Mouse (Mus musculus) retina, postnatal 7 days (tissue): ENCODE data around the gene Elavl4.

Experiments
- DNase-seq: peaks from one replicate; pipeline ENCODE4 v3.0.0-alpha.2; 2012; ENCODE audit warnings: low read depth, low spot score

The Elavl4 gene

DNA sequence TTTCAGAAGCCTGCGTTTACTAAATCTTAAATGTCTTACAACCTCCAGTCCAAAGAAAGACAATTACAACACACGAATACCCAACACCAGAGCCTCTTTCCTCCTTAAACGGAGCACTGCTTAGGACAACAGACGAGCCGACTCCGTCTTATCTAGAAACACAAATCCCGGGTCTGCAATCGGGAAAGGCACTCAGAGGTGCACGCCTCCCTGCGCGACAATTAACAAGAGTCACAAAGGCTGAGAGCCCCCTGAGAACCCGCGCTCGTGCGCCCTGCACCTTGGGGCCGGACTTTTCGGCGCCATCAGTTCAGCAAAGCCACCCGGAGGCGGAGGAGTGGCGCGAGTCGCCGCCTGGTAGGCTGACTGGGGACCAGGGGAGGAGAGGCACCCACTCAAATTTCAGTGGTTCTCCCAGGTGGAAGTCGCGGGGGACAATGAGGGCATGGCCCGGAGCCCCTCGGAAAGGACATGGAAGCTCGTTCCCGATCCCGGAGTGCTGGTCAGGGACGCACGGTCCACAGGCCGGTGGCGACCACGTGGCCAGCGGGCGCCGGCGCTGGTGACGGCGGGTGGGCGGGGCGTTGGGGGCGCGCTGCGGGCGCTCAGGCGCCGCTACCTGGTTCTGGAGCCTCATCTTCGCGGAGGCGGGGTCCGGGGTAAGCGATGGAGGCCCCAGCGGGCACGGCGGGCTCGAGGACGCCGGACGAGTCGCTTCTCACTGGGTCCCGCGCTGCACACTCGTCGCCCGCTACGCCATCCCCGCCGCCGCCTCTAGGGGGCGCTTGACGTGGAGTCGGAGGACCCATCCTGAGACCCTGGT lies at the start of gene Elavl4:
Gene Elavl4, minus strand, starts transcription at position 732 of the 823 bp plus-strand sequence.
- peak; percentile 48 for DNase-seq

DNA sequence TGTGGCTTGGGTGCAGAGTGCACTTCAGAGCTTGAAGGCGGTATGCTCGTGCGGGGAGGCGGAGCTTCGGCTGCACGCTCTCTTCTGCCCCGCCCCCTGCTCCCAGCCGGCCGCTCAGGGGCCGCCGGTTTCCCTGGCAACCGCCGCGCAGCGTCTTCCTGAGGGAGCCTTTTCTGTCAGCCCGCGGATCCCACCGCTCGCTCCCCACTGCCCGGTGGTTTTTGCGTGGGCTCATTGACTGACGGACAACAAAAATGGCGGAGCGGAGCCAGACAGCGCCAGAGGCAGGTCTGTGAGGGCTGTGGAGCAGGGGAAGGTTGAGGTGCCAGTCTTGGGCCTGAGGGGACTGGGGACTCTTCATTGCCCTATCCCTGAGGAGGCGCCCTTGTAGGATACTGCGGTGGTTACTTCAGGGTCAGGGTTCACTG lies 45.9 kb upstream of the Elavl4 start, which contains the start of gene Agbl4:
Gene Agbl4, plus strand, starts transcription at position 44 of the 428 bp plus-strand sequence.
- peak; percentile 45 for DNase-seq

DNA sequence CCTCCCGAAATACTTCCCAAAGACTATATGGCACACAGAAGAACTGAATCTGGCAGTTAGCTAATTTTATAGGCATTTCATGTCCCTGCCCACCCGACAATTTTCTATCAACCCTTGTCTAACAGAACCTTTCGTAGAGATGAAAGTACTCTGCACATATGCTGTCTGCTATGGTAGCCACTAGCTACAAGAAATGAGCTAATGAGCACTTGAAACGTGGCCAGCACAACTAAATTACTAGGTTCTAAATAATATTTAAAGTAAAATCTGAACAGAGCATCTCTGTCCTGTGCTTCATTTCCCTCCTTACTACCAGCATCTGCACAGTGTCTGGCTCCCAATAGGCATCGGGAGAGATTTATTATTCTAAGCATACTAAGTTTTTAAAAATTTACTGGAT lies 44.5 kb upstream of the Elavl4 start:
- no peak for DNase-seq

DNA sequence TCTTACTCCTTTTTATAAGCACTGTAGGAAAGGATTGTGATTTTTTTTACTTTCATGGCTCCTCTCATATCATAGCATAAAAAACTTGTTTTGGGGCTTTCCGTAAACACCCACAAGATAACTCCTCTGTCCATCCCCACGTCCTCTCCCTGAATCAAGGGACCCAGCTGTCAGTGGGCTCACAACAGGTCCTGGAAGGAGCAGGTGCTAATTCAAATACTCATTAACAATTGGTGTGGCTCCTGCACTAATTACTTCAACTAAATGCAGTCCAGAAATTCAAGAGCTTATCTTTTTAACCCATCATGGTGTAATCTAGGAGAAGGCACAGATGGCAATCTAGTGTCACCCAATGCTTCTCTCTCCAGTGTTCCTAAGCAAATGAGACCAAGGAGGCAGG lies 8.9 kb upstream of the Elavl4 start:
- no peak for DNase-seq

DNA sequence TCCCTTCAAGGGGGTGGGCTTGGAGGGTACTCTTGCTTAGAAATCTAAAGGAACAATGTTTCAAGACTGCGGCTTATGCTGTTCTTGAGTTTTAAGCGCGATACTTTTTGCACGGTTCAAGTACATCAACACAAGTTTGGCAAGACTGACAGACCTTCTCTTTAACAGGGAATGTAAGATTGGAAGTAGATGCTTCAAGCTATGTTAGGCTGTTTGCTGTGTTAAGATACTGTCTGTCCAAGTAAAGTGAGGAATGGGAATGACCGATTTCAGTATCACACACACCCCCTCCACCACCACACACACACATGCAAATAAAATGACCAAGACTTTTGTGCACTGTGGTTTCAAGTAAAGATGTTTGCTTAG lies 276 bp upstream of the Elavl4 start:
- no peak for DNase-seq

DNA sequence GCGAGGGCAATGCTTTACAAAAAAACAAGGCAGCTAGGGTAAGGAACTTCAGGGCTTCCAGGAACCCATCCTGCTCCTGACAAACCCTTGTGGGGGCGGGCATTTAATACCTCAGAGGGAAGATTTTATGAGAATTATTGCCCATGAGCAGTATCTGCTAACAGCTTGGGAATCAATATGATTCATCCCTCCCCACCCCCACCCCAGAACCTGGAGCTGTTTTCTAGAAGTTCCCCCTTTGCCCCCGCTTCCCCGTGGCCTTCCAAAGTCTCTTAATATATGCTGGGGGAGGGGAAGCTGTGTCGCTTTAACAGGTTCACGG lies 892 bp downstream of the Elavl4 start:
- no peak for DNase-seq

DNA sequence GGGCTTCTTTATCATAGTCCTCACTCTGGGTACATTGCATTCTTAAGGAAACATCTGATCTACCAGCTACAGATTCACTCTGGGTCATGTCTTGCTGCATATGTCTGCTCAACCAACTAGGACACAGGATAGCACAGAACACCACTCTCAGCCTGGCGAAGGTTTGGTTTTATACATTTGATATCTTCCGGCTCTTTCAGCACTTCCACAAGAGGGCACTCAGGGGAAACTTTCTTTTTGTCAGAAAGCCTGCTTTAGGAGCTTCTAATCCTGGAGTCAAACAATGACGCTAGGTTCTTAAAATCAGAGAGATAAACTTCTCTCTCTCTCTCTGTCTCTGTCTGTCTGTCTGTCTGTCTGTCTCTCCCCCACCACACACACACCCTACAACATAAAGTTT lies 27.8 kb downstream of the Elavl4 start:
- no peak for DNase-seq

DNA sequence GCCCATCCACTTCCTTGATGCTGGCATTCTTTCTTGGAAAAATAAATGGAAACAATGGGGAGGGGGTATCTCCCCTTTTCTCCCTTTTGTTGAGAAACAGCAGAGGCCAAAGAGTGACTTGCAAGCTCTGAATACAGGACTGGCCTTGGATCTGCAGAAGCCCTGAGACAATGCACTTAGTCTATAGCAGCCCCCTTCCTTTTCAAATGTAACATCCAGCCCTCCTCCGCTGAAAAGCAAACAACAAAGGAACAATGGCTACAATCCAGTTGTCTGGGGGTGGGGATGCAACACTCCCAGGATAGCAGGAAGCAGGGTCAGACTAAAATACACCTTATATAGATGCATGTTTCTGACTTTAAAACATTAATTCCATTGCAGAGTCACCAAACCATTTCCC lies 39.6 kb downstream of the Elavl4 start:
- DNase-seq = no peak

DNA sequence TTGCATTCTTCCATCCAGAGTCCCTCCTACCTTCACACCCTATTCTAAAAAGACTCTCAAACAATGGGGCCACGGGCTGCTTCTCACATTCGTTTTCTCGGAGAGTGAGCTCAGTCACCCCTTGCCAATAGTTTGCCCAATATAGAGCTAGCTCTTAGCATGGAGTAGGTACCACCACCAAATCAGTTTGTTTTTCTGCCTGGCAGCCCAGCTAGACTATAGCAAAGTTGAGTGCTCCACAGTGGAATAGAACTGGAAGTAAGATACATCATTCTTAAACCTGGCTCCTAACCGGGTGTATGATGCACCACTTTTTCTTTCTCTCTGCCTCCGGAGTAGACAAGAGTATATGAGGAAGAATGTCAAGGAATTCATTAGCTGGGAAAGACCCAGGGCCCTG lies 44.7 kb downstream of the Elavl4 start:
- DNase-seq = no peak

DNA sequence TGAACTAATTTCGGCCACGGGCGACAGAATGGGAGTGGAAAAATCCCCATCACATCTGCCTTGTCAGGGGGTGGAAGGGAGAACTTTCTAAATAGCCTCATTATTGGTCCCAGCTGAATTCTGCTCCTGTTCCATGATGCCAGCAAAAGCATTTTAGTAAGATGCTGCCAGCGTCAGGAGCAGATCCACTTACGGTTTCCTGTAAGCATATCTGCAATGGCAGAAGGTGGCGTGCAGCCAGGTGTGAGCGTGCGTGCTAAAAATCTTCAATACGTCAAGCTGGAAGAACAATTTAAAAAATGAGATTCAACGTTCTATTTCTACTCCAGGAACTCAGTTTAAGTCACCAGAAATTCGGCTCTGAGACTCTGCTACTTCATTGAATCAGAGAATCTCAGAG lies 45.1 kb downstream of the Elavl4 start:
- no peak for DNase-seq

DNA sequence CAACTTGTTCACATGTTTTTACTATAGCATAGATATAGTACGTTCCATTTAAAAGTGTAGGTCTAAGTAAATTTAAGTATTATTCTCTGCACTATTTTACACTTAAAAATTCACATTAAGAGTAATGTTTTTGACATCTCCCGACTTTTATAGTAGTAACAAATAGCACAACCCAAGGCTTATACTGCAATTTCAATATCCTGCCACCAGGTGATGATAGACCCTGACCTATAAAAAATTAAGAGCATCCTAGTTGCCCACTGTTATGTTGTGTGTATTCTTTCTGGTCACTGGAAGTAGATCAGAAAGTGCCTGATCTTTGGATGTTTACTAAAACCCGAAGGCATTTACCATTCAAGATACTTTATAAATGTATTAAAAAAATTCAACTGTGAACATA lies 55.9 kb downstream of the Elavl4 start:
- no peak for DNase-seq

DNA sequence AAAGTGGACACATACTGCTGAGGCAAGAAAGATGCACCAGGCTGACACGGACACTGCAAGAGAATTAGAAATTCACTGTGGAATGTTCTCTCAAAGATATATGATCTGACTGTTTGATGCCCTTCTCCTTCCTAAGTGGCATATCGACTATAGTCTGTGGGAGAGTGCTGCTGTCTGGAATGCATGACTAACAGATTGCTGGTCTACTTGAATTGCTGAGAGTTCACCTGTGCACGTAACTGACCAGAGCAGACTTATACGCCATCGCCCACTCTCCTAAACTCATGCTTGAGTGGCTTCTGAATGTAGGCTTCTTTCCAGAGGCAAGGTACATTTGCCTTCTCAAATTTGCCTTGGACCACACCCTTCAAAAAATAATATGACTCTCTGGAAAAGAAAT lies 58.5 kb downstream of the Elavl4 start:
- no peak for DNase-seq

DNA sequence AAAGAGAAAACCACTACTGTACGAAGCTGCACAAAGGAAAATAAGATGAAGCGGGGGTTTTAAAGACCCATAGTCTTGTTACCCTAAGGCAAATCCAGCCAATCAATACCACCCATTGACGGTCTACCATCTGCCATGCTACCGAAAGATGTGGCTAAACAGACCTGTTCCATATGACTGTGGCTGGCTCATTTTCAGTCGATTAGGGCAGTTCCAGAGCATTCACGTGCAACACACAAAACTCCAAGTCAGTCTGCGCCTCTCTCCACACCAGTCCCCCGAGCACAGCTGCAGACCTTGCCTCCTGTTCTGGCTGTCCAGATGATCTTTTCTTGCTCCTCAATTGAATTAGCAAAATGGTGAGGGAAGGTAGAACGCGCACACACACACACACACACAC lies 59.2 kb downstream of the Elavl4 start:
- no peak for DNase-seq

DNA sequence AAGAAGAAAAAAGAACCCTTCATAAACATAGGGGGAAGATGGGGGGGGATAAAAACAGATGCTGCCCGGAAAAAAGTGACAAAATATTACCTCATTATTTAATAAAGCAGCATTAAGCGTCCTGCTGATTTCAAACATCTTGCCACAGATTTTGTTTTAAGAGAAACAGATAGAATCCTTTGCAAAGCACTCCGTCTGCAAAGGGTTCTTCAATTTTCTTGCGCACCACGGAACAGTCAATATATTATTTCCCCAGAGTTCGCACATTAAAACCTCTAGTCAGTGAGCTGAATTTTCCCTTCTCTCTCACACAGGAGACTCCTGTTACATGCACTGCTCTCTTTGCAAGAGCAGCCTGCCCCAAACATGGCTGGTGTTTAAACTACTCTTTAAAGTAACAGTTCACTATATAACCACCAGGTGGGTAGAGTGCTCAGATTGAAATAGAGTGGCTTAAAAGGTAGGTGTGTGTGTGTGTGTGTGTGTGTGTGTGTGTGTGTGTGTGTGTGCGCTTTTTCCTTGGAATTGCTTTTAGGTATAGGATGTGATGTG lies 61.1 kb downstream of the Elavl4 start:
- DNase-seq = no peak

DNA sequence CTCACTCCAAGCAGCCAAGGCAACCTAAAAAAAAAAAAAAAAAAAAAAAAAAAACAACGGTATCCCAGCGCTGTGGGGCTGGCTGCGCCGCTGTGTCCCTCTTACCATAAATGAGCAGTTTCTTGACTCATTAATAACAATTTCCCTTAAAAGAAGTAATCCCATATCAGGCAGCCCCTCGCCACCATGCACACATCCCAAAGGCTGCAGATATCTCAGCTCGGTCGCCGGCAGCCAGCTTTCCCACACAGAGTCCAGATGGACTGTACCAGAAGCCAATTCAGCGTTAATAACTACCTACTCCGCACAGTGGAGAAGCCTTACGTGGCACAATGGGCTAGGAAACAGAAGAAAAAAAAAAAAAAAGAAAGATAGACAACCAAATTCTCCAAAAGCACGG lies 61.7 kb downstream of the Elavl4 start:
- no peak for DNase-seq

DNA sequence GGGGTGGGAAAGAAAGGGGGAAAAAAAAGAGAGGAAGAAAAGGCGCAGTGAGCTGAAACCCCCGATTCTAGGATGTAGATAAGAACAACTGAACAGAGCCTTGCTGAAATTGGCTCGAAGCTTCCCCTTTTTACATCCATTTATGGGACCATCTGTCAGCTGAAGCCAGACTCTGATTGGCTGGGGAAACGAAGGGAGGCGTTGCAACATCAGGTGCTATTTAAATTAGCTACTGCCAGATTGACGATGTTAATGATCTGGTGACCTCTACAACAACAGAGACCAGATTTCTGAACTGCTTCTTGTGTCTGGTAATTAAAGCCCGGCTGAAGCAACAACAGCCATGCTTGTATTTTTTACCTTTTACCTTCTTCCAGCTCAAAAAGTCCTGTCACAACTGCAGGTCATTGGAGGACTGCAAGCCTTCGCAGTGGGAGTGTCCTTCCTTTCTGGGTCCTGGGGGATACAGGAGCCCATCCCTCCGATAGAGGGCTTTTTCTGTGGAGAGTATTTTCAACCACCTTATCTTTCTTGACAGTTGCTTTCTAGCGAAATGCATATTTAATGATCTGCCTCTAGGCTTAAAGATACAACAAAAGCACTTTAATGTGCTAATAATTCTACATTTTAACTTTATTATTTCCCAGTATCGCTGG lies 64.2 kb downstream of the Elavl4 start:
- no peak for DNase-seq

DNA sequence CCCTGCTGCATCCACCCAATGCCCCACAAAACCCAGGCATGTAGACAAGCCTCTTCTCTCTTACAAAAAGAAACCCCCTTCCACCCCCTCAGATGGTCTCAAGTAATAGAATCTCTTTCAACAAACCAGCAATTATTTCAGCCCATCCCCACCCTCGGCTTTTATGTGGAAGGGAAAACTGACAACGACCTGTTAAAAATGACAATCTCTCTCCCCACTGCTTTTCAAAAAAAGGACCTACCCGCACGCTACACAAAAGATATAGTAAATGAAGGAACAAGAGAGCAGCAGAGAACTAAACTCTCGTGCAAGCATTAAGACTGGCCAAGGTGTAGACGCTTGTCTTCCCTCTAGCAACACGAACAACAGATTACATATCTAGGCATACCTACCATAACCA lies 64.9 kb downstream of the Elavl4 start:
- DNase-seq = no peak

DNA sequence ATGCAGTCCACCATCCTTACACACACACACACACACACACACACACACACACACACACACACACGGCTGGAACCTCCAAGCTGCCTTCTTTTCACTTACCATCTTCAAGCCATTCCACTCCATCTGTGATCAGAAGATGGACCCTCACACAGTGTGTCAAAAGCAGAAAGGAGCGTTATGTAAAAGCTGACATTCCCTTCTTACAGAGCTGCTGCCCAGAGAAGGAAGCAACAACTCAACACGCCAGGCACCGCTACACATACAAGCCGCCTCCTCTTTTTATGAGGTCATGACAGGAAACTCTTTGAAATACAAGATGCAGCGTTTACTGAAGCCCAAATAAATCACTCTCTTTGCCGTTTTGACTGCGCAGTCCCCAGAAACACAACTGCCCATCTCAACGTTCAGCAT lies 65.3 kb downstream of the Elavl4 start:
- DNase-seq = no peak

DNA sequence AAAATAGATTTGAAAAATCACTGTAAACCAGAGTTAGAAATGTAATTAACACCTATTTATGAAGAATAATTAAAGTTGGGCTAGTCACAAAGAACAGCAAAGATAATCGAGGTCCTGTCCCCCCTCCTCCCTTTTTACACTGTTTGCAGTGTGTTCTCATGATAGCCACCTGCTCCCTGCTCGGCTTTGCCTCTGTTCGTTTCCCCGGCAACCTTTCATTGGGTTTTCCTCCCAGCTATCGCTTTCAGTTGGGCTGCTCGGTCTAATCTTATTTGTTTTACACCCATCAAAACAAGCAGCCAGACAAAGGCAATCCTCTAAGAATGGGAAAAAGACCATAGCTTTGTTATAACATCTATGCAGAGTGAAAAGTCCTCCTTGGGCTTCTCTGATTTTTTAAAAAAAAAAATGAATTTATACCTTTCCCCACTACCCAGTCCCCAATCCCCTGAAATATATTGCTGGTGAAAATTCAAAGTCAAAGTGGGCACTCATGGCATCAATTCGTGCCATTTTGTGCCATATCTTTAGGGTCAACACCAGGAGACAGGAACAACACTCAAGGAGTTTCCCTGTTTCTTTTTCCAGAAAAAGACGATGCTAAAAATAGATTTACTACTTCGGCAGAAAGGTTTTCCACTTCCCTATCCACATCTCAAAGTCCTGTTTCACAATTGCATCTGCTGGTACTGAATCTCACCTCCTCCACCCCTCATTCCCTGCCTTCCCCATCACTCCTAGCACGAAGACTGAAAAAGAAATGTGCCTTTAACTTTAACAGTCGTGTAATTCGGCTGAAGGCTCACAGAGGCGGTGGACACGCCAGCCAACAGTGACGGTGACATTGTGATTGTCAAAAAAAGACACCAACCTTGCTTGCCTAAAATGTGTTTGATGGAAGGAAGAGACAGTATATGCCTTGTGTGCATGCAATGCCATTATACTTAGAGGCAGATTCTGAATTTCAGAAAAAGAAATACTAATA lies 66.1 kb downstream of the Elavl4 start:
- no peak for DNase-seq

DNA sequence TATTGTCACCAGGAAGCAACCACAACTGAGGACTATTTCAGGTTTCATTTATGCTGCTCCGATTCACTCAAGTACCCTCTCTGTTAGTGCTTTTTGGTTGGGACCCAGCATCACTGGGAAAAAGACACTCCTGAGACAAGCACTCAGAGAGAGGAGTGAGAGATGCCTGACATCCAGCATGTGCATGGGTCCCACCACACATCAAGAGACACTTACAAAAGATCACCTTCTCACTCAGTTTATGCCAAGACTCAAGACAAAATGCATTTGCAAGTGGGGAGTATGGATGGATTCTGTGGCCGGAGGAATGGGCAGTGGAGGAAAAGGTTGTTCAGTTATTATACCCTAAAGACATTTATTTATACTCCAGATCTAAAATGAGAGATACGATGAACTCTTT lies 67.3 kb downstream of the Elavl4 start:
- no peak for DNase-seq

DNA sequence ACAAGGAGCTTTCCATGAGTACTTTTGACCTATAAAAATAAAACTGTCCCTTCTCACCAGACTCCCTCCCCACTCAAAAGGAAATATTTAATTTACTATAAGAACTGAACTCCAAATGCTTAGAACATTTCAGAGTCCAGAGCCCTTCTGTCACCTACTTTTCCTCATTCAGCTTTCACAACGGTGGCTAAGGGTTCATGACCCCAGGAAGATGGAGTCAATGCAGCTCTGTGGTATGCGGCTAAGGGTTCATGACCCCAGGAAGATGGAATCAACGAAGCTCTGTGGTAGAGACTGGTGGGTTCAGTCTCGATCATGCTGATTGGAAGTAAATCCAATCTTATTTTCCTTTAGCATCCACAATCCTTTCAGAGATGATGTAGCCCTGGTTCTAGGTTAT lies 81.7 kb downstream of the Elavl4 start:
- DNase-seq = no peak
